Mouse (Mus musculus): ENCODE measurements at regions not wholly inside any gene's neighbourhood (a gene's known extent, or its start where the extent isn't known, plus 50 kb on each side); places are given as distances from the start of the nearest gene placed in this dataset.
"Not testable (repeated sequence)": the region's sequence is repeated elsewhere in the genome, so short reads cannot be mapped to it uniquely, and the experiment has no call there.

DNA sequence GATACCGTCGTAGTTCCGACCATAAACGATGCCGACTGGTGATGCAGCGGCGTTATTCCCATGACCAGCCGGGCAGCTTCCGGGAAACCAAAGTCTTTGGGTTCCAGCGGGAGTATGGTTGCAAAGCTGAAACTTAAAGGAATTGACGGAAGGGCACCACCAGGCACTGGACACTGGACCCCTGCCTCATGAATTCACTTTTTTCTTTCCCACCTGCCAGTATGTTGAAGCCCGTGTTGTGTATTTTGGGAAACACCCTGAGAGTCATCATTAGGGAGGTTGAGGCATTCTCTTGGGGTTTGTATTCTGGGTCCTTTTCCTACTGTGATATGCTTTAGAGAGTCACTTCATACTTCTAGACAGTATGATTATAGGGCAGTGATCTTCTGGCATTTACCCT, 197.9 kb downstream of the Samd9l start:
- intact Hi-C loops (cut with DNase I); DNase-seq (ENCODE audit: extremely low spot score in 1 of 2, low spot score in 2 of 2): not testable (repeated sequence)

DNA sequence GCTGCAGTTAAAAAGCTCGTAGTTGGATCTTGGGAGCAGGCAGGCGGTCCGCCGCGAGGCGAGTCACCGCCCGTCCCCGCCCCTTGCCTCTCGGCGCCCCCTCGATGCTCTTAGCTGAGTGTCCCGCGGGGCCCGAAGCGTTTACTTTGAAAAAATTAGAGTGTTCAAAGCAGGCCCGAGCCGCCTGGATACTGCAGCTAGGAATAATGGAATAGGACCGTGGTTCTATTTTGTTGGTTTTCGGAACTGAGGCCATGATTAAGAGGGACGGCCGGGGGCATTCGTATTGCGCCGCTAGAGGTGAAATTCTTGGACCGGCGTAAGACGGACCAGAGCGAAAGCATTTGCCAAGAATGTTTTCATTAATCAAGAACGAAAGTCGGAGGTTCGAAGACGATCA, 198.3 kb downstream of the Samd9l start:
- intact Hi-C loops (cut with DNase I), result no loop called here
- DNase-seq (ENCODE audit: extremely low spot score in 1 of 2, low spot score in 2 of 2), result no peak

DNA sequence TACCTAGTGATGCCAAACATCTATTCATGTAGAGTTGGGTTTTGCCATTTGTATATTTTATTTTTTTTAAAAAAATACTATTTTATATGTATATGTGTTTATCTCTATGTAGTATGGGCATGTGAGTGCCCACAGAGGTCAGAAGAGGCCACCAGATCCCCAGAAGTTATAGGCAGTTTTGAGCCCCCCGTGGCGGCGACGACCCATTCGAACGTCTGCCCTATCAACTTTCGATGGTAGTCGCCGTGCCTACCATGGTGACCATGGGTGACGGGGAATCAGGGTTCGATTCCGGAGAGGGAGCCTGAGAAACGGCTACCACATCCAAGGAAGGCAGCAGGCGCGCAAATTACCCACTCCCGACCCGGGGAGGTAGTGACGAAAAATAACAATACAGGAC, 198.8 kb downstream of the Samd9l start:
- intact Hi-C loops (cut with DNase I), result not testable (repeated sequence)
- peak in 1 of 2 experiments; percentile 95 for DNase-seq (ENCODE audit: extremely low spot score in 1 of 2, low spot score in 2 of 2)

DNA sequence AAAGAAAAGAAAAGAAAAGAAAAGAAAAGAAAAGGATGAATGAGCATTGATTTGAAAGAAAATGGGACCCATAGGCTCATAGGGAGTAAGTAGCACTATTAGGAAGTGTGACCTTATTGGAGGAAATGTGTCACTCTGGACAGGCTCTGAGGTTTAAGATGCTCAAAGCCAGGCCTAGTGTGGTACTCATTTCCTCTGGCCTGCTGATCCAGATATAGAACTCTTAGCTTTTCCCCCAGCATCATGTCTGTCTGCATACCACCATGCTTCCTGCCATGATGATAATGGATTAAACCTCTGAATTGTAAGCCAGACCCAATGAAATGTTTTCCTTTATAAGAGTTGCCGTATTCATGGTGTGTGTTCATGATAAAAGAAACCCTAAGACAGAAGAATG, 206.9 kb downstream of the Samd9l start:
- intact Hi-C loops (cut with DNase I); DNase-seq (ENCODE audit: extremely low spot score in 1 of 2, low spot score in 2 of 2): not testable (repeated sequence)

DNA sequence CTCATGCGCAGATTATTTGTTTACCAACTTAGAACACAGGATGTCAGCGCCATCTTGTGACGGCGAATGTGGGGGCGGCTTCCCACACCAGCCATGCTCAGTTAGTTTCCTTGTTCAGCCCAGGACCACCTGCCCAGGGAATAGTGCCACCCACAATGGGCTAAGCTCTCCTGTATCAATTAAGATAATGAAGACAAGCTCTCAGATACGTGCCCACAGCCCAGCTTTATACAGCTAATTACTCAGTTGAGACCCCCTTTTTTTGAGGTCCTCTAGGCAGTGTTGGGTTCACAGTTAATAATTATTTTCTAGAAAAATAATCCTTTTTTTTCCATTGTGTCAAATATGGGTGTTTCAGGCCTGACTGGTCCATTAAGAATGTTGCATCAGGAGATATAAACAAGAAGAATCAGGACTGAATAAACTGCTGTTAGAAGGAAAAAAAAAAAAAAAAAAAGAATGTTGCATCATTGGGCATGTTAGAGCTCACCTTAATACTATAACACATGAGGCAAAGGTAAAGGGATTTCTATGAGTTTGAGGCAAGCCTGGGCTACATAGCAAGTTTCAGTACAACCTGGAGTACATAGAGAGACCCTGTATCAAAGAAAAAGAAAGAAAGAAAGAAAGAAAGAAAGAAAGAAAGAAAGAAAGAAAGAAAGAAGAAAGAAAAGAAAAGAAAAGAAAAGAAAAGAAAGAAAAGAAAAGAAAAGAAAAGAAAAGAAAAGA, 207.5 kb downstream of the Samd9l start:
- intact Hi-C loops (cut with DNase I); DNase-seq (ENCODE audit: extremely low spot score in 1 of 2, low spot score in 2 of 2): not testable (repeated sequence)

DNA sequence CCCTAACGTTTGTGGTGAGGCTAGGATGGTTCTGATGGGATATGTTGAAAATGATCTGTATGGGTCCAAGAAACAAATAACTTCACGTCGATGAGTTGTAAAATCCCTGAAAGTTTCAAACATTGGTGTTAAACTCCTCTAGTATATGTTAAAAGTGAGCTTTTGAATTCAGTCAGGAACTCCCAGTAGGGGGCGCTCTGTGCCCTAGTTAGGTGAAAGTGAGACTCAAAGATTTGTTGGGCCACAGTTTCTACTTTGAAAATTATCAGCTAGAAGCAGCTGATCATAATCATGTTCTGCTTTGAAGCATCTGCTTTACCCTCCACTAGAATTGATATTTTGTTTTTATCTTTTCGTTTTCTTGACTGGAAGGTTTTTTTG, 215.6 kb downstream of the Samd9l start:
- intact Hi-C loops (cut with DNase I), result no loop called here
- DNase-seq (ENCODE audit: extremely low spot score in 1 of 2, low spot score in 2 of 2), result peak in 1 of 2 experiments; percentile 65

DNA sequence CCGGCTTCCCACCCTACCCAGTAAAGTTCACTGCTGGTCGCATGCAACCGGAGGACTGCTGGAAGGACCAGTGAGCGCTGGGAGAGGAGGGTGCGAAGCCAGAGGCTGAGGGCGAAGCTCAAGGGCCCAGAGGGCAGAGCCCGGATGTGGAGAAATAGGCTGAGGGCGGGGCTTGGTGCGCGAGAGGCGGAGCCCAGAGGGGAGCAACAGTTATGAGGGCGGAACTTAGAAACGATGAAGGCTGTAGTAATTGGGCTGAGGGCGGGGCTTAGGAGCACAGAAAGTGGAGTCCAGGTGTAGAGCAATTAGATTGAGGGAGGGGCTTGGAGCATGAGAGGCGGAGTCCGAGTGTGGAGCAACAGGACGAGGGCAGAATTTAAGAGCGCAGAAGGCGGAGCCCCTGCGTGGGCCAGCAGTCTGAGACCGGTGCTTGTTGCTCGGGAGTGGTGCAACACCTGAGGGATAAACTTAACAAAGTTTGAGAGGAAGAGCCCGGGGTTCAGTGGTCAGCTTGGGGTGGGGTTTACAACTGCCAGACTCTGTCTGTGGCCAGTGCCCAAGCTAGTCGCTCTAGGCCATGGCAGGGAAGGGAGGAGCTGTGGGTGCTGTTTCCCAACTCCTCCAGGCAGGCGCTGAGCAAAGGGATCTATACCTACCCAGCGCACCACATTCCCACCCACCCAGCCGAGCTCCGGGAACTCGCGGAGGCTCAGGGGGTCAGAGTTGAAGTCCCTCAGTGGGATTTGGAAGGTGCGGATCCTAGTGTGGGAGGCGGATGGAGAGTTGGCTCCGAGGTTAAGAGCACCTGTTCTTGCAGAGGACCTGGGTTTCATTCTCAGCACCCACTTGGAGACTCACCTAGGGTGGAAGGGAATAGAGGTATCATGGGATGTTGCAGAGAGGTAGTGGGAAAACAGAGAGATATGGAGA, 216.2 kb downstream of the Samd9l start:
- DNase-seq (ENCODE audit: extremely low spot score in 1 of 2, low spot score in 2 of 2), result peak in 1 of 2 experiments; percentile 75
- intact Hi-C loops (cut with DNase I), result no loop called here

DNA sequence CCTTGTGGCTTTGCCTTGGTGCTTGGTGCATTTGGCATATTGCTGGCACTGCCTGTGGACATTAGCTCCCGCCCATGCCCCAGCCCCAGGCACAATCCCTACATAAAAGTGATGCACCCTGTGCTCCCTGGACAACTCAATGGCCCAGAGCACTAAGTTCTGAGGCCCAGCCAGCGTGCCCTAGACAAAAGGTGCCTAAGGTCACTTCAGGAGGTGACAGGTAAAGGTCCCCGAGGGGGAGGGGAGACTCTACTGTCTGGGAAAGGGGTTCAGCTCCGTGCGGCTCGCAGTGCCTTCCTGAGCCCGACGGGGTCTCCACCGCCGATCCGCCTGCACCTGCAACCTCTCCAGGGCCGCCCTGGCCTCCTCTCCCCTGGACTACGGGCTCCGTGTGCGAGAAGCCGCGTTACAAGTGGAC, 216.9 kb downstream of the Samd9l start:
- DNase-seq (ENCODE audit: extremely low spot score in 1 of 2, low spot score in 2 of 2); intact Hi-C loops (cut with DNase I): not testable (repeated sequence)

DNA sequence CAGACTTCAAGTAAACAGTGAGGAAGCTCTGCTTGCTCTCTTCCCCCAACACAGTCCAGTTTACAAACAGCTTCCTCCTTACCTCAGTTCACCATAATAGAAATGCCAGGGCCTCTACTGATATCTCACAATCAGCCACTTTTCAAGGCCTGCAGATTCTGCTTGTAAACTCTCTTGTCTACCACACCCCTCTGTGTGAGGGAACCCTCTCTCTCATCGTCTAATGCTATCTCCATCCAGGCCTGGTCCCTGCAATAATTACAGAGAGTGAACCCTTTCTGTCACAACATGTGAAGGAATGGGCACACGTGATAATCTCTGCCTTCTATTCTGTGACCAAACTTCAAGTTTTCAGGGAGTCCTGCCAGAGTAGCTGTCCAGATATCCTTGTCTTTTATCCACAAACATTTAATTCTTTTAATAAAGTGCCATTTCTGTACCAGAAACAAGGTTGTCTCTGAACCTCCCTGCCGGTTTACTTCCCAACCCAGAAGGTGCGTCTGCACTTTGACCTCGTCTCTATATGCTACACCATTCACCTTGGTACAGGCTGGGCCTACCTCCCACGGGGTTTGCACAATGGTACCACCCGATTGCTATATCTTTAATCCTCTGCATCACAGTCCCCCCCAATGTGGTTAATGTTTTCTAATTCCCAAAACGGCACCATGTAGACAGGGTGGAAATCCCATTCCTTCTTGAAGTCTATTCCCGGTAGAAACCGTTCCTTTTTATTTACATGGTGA, 219.6 kb downstream of the Samd9l start:
- DNase-seq (ENCODE audit: extremely low spot score in 1 of 2, low spot score in 2 of 2), result not testable (repeated sequence)

DNA sequence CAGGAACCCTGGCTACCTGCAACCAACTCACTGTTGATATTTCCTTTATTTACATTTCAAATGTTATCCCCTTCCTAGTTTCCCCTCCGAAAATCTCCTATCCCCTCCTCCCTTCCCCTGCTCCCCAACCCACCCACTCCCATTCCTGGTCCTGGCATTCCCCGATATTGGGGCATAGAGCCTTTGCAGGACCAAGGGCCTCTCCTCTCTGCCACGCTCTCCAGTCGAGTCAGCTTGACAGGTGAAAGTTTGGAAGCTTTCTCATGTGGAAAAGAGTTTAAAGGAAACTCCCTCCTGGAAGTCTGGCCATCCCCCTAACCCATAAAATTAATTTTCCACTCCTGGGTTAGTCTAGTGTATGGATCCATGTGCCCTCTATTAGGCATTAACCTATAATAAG, 229.9 kb downstream of the Samd9l start:
- intact Hi-C loops (cut with DNase I), result not testable (repeated sequence)

More for the DNA sequence above, 219.6 kb downstream of the Samd9l start:
- intact Hi-C loops (cut with DNase I), result not testable (repeated sequence)

DNA sequence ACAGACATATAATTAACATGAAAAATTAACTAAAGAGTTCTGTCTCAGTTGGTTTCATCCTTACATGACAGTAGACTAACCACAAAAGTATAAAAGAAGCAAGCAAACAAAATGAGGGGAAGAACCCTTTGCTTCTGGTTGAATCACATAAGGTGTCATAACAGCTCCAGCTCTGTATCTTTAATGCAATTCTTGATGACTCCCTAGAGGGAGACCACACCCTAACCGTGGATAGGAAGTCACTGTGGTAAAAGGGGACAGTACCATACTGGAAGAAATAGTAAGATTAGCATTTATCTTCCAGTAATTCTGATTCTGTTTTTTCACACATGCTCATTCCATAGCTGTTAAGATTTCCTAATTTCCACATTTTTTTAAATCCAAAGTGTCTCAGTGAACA, 233.2 kb downstream of the Samd9l start:
- DNase-seq (ENCODE audit: extremely low spot score in 1 of 2, low spot score in 2 of 2); intact Hi-C loops (cut with DNase I): not testable (repeated sequence)

More for the DNA sequence above, 229.9 kb downstream of the Samd9l start:
- DNase-seq (ENCODE audit: extremely low spot score in 1 of 2, low spot score in 2 of 2), result not testable (repeated sequence)

DNA sequence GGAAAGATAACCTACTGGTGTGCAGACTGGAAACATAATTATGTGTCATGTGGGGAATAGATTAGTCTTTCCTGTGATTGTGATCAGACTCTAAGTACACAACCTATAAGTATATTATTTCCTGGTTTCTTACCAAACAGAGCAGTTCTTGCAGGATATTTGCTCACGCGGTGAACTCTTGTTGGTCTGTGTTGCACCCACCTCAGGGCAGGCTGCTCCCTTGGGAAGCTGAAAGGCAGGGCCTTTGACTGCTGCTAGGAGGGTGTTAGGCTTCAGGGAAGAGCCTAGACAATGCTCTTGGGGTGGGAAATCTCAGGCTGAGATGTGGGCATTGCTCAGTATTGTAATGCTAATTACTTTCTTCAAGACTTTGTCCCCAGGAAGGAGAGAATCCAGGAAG, 247.5 kb downstream of the Samd9l start:
- intact Hi-C loops (cut with DNase I); DNase-seq (ENCODE audit: extremely low spot score in 1 of 2, low spot score in 2 of 2): not testable (repeated sequence)

DNA sequence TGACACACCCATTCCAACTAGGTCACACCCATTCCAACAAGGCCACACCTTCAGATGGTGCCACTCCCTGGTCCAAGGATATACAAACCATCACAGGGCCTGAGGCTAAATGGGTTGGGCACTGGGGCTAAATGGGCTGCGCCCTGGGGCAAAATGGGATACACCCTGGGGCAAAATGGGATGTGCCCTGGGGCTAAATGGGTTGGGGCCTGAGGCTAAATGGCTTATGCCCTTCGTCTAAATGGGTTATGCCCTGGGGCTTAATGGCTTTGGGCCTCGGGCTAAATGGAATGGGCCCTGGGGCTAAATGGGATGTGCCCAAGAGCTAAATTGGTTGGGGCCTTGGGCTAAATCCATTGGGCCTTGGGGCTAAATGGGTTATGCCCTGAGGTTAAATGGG, 261.5 kb downstream of the Samd9l start:
- peak in 1 of 2 experiments; percentile 48 for DNase-seq (ENCODE audit: extremely low spot score in 1 of 2, low spot score in 2 of 2)
- intact Hi-C loops (cut with DNase I), result not testable (repeated sequence)

DNA sequence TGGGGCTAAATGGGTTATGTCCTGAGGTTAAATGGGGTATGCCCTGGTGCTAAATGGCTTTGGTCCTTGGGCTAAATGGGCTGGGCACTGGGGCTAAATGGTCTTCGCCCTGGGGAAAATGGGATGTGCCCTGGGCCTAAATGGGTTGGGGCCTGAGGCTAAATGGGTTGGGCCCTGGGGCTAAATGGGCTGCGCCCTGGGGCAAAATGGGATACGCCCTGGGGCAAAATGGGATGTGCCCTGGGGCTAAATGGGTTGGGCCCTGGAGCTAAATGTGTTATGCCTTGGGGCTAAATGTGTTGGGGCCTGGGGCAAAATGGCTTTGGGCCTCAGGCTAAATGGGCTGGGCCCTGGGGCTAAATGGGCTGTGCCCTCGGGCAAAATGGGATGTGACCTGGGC, 265.6 kb downstream of the Samd9l start:
- intact Hi-C loops (cut with DNase I), result not testable (repeated sequence)
- DNase-seq (ENCODE audit: extremely low spot score in 1 of 2, low spot score in 2 of 2), result peak in 1 of 2 experiments; percentile 29

DNA sequence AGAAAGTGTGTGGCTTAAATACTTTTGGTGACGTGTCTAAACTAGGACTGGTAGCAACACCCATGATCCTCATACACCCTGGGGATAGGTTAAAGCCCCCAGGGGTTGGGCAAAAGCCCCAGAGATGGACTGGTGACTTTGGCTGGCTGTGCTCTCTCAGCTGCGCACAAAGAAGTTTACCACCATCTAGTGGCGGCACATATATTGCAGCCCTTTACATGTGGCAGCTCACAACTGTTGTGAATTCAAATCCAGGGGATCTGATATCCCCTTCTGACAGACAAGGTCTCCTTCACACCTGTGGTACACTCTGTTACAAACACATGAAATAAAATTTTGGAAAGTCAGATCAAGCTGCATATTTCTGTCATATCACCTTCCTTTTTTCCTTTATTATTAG, 283.1 kb downstream of the Samd9l start:
- DNase-seq (ENCODE audit: extremely low spot score in 1 of 2, low spot score in 2 of 2); intact Hi-C loops (cut with DNase I): not testable (repeated sequence)
